Mouse (Mus musculus): Measurements from ENCODE around the gene Icmt. TPM values are rescaled to one million over a fixed set of nuclear protein-coding genes. Genes with fewer than 3 reads are reported as not detected.

Gene Icmt
- total RNA-seq, 2 experiments from 2014 or later: 25.4 to 25.8 TPM

DNA sequence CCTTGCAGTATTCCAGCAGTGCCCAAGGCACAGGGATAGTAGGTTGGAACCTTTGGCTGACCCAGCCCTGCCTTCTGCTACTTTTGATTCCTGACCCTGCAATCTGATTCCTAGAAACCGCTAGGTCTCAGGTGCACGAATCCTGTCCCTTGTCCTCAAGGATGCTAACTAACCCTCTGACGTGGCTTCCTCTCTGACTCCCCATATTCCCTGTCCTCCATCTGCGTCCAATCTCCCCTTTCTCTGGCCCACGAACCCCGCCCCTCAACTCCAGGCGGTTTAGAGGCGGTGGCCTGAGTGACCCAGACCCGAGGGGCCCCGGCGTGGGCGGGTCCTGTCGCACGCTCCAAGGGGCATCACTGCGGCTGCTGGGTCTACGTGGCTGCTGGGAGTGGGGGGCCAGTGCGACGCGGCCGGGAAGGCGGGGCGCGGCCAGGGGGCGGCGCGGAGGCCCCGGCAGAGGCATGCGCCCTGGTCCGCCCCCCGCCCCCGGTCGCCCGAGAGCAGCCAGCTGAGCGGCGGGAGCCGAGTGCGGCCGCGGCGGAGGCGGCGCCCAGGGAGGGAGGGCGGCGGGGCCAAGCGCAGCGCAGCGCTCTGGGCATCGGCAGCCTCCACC lies 23.3 kb upstream of the Icmt start, which contains the start of gene Gpr153:
Gene Gpr153, plus strand, starts transcription at position 612 of the 616 bp plus-strand sequence.
- intact Hi-C loops (cut with DNase I): loop anchor here (2.0 kb wide), 1 partner anchor 59 kb away; no protein-coding TSS in a partner anchor
- DNase-seq: peak; percentile 64 to 72

DNA sequence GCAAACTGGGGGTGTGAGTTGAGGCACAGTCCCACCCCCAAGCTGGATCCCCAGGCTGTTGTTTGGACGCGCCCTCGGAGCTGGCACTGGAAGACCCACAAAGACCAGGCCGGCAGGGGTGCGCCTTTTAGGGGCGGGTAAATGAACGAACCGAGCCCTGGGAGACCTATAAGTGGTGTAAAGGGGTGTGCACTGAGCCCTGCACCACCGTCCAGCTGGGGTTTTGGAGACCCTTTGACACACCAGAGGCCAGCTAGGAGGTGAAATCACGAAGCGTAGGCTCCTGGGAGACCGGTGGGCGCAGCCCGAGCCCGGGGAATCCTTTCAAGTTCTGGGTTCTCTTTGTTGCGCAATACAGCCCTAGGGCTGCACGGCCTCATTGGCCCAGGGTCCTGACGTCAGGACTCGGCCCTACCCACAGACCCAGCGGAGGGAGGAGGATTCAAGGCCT lies 22.3 kb upstream of the Icmt start:
- peak; percentile 52 to 61 for DNase-seq
- intact Hi-C loops (cut with DNase I): no loop called here

DNA sequence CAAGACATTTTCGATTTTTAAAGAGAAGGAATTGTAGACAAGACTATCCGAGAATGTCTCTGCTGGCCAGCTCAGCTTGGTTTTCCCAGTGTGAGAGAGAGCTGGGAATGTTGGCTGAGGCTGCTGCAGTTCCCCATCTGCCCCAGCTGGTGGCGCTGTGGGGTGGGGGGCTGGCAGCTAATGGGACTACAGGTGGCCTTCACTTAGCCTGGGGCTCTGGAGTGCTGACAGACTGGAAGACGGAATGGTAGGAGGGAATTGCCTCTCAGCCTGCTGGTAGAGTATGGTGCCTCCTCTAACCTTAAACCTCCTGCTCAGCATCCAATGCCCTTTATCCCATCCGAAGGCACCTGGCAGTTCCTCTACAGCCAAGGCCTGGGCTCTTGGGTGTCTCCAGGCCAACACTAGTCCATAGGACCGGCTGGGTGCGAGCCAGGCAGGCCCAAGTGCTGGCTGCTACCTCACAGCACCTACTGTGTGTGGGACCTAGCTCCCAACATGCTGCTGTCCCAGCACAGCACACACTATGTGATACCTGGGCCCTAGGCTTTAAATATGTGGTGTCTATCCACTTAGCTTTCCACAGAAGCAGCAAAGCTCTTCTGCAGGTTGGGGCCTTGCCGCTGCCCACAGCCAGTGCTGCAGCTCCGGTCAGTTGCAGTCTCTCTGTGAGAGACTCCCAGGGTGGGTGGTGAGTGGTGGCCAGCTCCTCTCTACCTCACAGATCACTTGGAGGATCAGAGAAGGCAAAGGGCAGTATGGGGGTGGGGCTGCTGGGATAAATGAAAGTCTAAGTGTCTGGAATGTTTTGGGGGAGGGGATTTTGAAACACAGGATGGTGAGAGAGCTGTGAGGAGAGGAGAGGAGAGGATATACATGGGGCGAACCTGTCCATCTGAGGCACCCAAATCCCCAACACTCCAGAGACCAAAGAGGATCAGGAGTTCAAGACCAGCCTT lies 20.4 kb upstream of the Icmt start:
- intact Hi-C loops (cut with DNase I): no loop called here
- DNase-seq: no peak

GRCm38 (mm10) chr4:152277916-152278315 lies 19.1 kb upstream of the Icmt start:
- DNase-seq: no peak
- intact Hi-C loops (cut with DNase I): no loop called here

DNA sequence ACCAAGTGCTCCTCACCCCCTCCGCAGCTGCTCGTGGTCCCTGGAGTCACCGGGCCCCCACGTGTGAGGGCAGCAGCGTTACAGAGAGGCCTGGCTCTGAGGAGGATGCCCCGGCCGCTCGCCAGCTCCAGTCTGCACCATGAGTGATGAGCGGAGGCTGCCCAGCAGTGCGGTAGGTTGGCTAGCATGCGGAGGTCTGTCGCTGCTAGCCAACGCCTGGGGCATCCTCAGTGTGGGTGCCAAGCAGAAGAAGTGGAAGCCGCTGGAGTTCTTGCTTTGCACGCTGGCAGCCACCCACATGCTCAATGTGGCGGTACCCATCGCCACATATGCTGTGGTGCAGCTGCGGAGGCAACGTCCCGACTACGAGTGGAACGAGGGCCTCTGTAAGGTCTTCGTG lies 18.0 kb upstream of the Icmt start:
- intact Hi-C loops (cut with DNase I): no loop called here
- DNase-seq: no peak

- no peak for DNase-seq
- intact Hi-C loops (cut with DNase I): no loop called here
Measured at GRCm38 (mm10) chr4:152281601-152282000, 15.4 kb upstream of the Icmt start.

- intact Hi-C loops (cut with DNase I): no loop called here
- DNase-seq: no peak
Measured at GRCm38 (mm10) chr4:152282721-152283120, 14.3 kb upstream of the Icmt start.

GRCm38 (mm10) chr4:152283186-152283950 lies 13.7 kb upstream of the Icmt start:
- intact Hi-C loops (cut with DNase I): no loop called here
- peak; percentile 85 to 87 for DNase-seq

DNA sequence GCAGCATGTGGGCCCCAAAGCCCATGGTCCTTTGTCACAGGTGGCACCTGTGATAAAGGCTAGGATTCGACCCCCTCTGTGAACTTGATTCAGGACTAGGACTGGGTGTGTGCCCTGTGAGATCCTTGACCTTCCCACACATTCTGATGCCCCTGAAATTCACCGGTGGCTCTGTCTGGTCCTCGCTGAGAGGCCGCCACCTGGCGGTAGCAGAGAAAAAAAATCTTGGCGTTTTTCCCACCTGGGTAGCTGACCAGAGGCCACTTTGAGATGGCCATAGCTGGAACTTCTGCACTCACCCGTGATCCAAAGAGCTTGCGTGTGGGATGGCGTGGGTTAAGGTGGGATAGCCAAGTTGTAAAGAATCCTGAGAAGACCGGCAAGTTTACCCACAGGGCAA lies 11.5 kb upstream of the Icmt start:
- intact Hi-C loops (cut with DNase I): loop anchor here (1.0 kb wide), 2 partner anchors 71 to 113 kb away; no protein-coding TSS in a partner anchor
- peak; percentile 66 to 75 for DNase-seq

DNA sequence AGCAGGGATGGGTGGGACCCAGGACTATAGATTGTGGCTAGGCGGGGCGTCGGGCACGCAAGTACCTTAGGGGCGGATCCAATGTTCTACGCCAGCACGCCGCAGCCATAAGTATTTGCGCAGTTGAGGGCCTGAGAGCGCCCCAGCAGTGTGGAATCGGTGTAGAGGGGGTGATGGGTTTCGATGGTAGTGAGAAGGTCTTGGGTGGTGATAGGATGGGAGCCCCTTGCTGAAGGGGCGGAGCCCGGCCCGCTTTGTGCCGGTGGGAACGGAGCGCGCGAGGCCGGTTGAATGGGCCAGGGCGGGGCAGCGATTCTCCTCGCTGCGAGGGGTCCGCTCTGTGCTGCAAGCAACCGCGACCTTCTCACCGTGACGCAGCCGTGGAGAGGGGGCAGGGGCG lies 10.8 kb upstream of the Icmt start:
- intact Hi-C loops (cut with DNase I): no loop called here
- no peak for DNase-seq

DNA sequence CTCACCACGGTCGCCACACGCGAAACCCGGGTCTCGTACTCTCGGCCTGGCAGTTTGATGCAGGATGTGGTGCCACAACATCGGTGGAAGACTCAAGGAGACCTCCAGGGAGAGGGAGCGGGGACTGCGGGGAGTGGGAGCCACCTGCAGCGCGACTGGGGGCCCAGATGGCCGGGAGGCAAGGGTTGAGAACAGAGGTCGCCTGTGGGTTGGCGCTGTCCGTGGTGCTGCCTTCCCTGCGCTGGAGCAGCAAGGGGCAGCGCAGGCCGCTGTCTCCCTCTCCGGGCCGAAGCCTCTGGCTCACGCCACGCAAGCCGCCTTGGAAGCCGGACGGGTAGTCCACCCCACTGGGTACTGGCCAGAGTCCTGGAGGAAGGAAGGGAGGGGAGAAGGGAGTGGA lies 10.1 kb upstream of the Icmt start:
- DNase-seq: peak; percentile 70 to 74
- intact Hi-C loops (cut with DNase I): no loop called here

DNA sequence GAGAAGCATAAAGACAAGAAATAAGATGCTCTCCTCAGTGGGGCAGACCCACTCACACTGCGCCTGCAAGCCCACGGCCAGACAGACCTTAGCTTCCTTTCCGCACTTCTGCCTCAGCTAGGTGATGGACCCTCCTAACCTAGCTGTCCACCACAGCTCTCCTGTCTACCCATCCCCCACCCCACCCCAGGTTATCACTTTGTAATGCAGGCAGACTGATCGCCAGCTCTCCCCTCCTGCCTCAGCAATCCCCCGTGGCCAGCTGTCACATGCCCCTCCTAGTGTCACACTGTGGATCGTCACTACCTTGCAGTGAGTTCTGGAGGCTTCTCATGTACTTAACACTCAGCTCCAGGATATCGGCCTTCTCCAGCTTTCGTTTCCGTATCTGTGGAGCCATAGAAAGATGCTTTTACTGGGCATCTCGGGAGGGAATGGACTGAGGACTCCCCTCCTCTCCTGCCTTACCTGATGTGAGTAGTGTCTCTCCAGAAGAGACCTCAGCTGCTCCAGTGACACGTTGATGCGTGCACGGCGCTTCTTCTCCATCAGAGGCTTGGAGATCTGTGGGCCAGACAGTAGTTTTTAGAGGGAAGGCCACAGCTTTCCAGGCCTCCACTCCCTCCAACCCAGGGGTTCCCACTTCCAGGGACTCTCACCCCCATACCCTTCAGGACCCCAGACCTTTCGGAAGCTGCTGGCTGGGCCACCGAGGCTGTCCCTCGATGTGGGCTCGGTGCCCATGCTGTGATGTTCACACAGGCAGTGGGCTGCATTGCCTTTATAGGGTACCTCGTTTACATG lies 9.5 kb upstream of the Icmt start:
- no peak for DNase-seq
- intact Hi-C loops (cut with DNase I): no loop called here

DNA sequence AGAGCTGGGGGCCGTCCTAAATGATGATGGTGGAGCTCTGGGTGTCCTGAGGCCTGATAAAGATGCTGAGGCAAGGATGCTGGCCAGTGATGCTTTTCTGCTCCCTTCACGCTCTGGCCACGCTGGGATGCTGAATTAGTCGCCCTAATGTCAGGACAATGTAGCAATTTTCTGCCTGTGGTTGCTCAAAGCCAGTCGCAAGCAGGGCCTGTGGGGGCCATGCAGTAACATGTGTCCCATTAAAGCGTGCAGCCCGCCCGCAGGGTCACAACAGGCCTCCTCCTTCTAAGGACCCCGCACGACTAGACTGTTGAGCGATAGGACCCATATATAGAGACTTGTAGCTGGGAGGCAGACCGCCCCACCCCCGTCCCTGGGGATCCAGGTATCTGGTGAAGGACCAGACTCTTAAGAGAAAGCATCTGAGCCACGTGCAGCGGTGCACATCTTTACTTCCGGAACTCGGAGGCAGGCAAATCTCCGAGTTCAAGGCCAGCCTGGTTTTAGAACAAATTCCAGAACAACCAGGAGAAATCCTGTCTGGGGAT lies 8.6 kb upstream of the Icmt start:
- DNase-seq: no peak
- intact Hi-C loops (cut with DNase I): no loop called here

- DNase-seq: no peak
- intact Hi-C loops (cut with DNase I): no loop called here
Measured at GRCm38 (mm10) chr4:152290385-152290784, 6.6 kb upstream of the Icmt start.

DNA sequence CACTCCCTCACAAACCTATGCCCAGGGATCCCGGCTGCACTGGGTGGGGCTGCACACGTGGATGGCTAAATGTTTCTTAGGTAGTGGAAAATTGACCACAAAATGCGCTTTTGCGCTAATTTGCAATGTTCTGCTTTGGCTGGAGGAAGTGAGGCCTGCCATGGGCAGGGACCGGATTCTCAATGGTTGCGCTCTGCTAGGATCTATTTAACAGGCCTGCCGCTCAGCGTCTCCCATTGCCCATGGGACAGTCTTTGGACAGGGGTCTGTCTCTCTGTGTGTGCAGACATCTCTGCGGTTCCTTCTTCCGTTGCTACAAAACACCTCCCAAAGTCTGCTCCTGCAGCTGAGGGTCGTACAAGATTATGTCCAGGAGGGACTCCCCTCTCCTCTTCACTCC lies 6.0 kb upstream of the Icmt start:
- intact Hi-C loops (cut with DNase I): no loop called here
- no peak for DNase-seq

DNA sequence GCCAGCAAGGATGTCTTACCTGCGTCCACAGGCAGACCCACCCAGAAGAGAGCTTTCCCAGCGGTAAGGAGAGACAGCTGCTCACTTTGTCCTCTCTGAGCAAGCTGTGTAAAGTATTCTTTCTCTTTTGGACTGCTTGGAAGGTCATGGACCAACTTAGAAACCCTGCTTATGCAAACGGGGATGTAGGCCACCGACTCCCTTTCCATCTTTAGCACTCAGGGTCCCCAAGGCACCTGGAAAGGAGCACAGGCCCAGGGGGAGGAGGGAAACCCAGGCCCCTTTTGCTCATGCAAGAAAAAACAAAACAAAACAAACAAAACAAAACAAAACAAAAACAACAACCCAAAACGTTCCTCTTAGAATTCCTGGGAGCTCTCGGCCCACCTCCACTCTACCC lies 5.5 kb upstream of the Icmt start, which contains the start of gene Hes3:
Gene Hes3, minus strand, starts transcription at position 101 of the 400 bp plus-strand sequence.
- no peak for DNase-seq
- intact Hi-C loops (cut with DNase I): no loop called here

DNA sequence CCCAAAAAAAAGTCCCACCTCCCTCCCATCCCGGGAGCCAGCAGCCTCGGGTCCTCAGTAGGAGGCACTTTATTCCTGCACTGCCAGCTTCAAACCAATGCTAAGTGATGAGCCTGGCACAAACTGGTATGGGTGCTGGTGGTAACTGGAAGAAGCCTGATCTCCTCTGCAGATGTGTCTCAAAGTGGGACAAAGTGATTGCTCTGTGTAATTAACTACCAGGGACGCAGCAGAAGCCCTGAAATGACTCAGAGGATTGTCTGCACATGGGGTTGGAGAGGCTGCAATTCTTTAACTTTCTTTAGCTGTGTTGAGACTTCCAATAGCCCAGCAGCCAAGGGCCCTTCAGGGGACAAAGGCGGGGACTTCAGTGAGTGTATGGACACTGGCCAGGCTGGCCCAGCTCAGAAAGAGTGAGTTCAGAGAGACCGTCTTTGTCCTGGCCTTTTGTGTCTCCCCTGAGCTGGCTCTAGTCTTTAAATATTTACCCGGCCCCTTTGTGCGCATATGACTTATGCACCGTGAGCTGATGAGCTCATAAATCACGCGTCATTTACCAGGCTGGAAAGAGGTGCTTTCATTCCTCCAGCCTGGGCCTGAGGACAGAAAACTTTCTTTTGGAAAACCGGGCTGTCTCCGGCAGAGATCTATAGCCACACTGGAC lies 4.8 kb upstream of the Icmt start:
- no peak for DNase-seq
- intact Hi-C loops (cut with DNase I): no loop called here

GRCm38 (mm10) chr4:152294188-152294929 lies 2.7 kb upstream of the Icmt start:
- intact Hi-C loops (cut with DNase I): no loop called here
- no peak for DNase-seq

DNA sequence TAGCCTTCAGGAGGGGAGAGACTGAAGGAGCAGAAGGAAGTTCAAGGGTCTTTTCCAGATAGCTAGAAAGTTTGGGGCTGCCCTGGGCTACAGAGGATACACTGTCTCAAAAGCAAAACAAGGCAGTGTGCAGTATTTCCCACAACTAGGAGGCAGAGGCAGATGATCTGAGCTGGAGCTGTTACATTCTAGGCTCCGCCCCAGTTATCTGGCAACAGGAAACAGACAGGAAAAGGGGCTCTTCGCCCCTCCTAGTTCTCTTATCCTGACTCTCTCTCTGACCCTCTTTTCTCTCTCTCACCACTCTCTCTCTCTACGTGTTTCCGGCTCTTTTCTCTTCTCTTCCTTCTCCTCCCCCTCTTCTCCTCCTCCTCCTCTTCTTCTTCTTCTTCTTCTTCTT lies 1.1 kb upstream of the Icmt start:
- DNase-seq: no peak

More for the DNA sequence above, 1.1 kb upstream of the Icmt start:
- intact Hi-C loops (cut with DNase I): no loop called here
